Mouse (Mus musculus): ENCODE results near the gene Htr6. TPM values are rescaled to one million over a fixed set of nuclear protein-coding genes. Genes with fewer than 3 reads are reported as not detected.

Gene Htr6
- polyA plus RNA-seq, 1 experiment from 2014 or later = not detected

DNA sequence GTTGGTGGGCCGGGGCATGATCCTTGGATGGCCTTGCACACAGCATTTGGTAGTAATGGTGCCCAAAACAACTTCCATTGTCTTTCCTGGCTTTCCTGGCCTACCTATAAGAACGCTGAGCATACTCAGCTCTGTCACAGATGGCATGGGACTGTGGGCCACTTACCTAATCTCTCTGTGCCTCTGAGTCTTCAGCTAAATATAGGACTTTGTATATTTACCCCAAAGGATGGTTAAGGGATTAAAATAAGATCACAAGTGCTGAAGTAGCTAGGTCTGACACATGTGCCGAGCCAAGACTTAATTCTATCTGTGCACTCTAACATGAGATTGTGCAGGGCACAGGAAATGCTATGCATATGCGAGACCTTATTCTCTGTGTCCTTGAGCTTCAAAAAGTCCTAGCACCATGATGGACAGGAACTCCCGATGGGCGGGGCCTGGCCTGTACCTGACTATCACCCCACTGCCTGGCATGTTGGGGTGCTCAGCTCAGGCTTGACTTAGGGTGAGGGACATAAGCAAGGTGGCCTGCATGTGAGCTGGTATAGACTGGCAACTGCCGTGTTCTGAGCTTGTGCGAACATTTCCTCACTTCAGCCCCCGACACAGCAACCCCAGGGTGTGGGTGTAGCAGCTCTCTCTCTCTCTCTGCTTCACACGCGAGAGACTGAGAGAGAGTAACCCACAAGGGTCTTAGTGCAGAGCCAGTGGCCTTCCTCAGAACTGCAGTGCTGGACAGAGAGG is 41.9 kb downstream of the Htr6 start:
- H3K27ac ChIP-seq (ENCODE audit: low read length) = no peak overlapping the region

DNA sequence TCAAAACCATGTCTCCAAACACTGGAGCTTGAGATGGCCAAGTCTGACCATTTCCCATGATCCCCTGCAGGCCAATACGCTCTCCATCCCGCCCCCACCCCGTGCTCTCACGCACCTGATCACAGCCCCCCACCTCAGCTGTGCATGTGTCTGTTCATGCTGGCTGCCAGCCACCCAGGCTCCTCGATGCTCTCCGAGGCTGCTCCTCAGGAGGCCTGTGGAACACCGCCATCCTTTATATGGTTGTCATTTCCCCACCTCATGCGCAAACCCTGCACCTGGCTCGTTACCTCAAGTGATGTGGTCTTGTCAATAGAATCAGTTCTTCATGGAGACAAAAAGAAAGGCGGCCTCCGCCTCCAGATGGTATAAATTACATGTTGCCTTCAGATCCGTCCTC is 42.8 kb downstream of the Htr6 start:
- Histone ChIP-seq H3K4me2 (ENCODE audit: low read depth, low read length) (no peak overlapping the region), H3K27ac (ENCODE audit: low read length) (no peak overlapping the region), H3K27me3 (ENCODE audit: control insufficient read depth, insufficient read depth, low read depth, low read length) (no peaks in the 10 kb centered on the region), H3K9ac (ENCODE audit: low read length) (no peak overlapping the region), H3K4me3 (ENCODE audit: low read length) (no peak overlapping the region), H3K4me1 (replicated peaks; ENCODE audit: control insufficient read depth, insufficient read depth, low read length) (peaks cover under 1% of the 10 kb centered on the region; the same call in 1 of the 2 replicates), H3K36me3 (ENCODE audit: control insufficient read depth, insufficient read depth, low read length) (no peaks in the 10 kb centered on the region), H3K9me3 (ENCODE audit: control insufficient read depth, low read length) (no peaks in the 10 kb centered on the region)
- 78% methylated on average over 12 of the region's 12 CpGs for WGBS
- no peak for ATAC-seq (ENCODE audit: low read depth)

More for the DNA sequence above, 41.9 kb downstream of the Htr6 start:
- Histone ChIP-seq H3K4me2 (ENCODE audit: low read depth, low read length) (no peak overlapping the region), H3K4me1 (replicated peaks; ENCODE audit: control insufficient read depth, insufficient read depth, low read length) (peaks cover 10% of the 10 kb centered on the region), H3K4me3 (ENCODE audit: low read length) (no peak overlapping the region), H3K9ac (ENCODE audit: low read length) (no peak overlapping the region), H3K36me3 (ENCODE audit: control insufficient read depth, insufficient read depth, low read length) (no peaks in the 10 kb centered on the region), H3K27me3 (ENCODE audit: control insufficient read depth, insufficient read depth, low read depth, low read length) (no peaks in the 10 kb centered on the region), H3K9me3 (ENCODE audit: control insufficient read depth, low read length) (no peaks in the 10 kb centered on the region)
- ATAC-seq (ENCODE audit: low read depth) = no peak
- WGBS = 77% methylated on average over 11 of the region's 11 CpGs

DNA sequence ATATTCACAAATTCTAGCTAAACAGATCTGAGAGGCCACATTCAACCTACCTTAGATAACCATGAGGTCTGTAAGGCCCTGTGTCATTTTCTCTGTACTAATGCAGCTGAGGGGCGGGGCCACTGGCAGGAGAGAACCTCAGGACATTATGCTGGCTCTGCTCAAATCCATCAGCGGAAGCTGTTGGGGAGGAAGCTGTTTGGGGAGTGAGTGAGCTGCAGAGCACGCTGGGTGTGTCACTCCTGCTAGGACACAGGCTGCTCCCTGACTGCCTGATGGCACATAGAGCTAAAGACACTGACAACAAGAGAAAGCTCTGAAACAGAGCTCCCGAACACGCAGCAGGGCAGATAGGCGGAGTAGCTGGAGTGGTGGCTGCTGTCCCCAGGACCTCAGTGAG is 44.7 kb downstream of the Htr6 start:
- Histone ChIP-seq H3K4me3 (ENCODE audit: low read length) (no peak overlapping the region), H3K4me1 (replicated peaks; ENCODE audit: control insufficient read depth, insufficient read depth, low read length) (no peaks in the 10 kb centered on the region)
- WGBS = 45% methylated on average over 6 of the region's 6 CpGs

DNA sequence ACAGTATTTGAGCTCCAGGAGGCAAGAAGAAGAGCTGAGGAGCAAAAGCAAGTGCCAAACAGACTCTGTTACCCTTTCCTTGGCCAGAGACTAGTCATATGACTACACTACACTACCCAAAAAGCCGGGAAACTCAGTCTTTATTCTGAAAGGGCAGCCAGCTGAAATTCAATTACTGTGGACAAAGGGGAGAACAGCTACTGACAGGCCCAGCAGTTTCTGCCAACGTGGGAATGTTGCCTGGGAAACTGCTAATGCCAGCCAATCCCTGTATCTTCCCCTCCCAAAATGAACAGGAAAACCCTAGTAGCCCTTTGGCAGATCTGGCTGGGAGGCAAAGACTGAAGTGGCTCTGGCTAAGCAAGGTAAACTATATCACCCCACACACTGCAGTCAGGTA is 51.0 kb downstream of the Htr6 start:
- no peak overlapping the region for H3K9ac ChIP-seq (ENCODE audit: low read length)
- 26% methylated on average over 2 of the region's 2 CpGs for WGBS
- no peaks in the 10 kb centered on the region for H3K27me3 ChIP-seq (ENCODE audit: control insufficient read depth, insufficient read depth, low read depth, low read length)
- no peak overlapping the region for H3K4me2 ChIP-seq (ENCODE audit: low read depth, low read length)
- H3K9me3 ChIP-seq (ENCODE audit: control insufficient read depth, low read length) = no peaks in the 10 kb centered on the region
- no peak overlapping the region for H3K27ac ChIP-seq (ENCODE audit: low read length)
- no peaks in the 10 kb centered on the region for H3K36me3 ChIP-seq (ENCODE audit: control insufficient read depth, insufficient read depth, low read length)
- no peak for ATAC-seq (ENCODE audit: low read depth)
- H3K4me1 ChIP-seq (replicated peaks; ENCODE audit: control insufficient read depth, insufficient read depth, low read length) = no peaks in the 10 kb centered on the region
- H3K4me3 ChIP-seq (ENCODE audit: low read length) = no peak overlapping the region

More for the DNA sequence above, 44.7 kb downstream of the Htr6 start:
- no peak for ATAC-seq (ENCODE audit: low read depth)
- H3K4me2 ChIP-seq (ENCODE audit: low read depth, low read length) = no peak overlapping the region
- no peak overlapping the region for H3K9ac ChIP-seq (ENCODE audit: low read length)
- H3K9me3 ChIP-seq (ENCODE audit: control insufficient read depth, low read length) = no peaks in the 10 kb centered on the region
- no peaks in the 10 kb centered on the region for H3K27me3 ChIP-seq (ENCODE audit: control insufficient read depth, insufficient read depth, low read depth, low read length)
- H3K36me3 ChIP-seq (ENCODE audit: control insufficient read depth, insufficient read depth, low read length) = no peaks in the 10 kb centered on the region
- no peak overlapping the region for H3K27ac ChIP-seq (ENCODE audit: low read length)

DNA sequence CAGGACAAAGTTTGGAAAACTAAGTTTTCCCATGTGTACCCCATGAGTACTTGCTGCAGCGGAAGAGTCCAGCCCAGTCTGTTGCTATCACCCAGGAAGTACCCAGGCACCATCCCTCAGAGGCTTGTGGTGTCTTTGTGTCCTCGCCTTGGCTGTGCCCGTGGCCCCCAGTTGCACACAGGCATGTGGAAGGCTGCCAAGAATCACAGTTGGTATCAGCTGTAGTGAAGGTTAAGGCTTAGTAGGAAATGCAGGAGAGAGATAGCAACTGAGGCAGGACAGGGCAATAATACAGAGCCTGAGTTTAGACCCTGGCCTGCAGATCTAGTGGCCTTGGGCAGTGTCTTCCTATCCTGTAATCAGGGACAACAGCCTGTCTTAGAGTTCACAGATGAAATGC is 55.0 kb downstream of the Htr6 start:
- WGBS = 64% methylated on average over 3 of the region's 3 CpGs
- ATAC-seq (ENCODE audit: low read depth) = no peak
- Histone ChIP-seq H3K27ac (ENCODE audit: low read length) (no peak overlapping the region), H3K36me3 (ENCODE audit: control insufficient read depth, insufficient read depth, low read length) (no peaks in the 10 kb centered on the region), H3K27me3 (ENCODE audit: control insufficient read depth, insufficient read depth, low read depth, low read length) (no peaks in the 10 kb centered on the region), H3K9ac (ENCODE audit: low read length) (no peak overlapping the region), H3K4me2 (ENCODE audit: low read depth, low read length) (no peak overlapping the region), H3K4me1 (replicated peaks; ENCODE audit: control insufficient read depth, insufficient read depth, low read length) (no peaks in the 10 kb centered on the region), H3K4me3 (ENCODE audit: low read length) (no peak overlapping the region), H3K9me3 (ENCODE audit: control insufficient read depth, low read length) (no peaks in the 10 kb centered on the region)

DNA sequence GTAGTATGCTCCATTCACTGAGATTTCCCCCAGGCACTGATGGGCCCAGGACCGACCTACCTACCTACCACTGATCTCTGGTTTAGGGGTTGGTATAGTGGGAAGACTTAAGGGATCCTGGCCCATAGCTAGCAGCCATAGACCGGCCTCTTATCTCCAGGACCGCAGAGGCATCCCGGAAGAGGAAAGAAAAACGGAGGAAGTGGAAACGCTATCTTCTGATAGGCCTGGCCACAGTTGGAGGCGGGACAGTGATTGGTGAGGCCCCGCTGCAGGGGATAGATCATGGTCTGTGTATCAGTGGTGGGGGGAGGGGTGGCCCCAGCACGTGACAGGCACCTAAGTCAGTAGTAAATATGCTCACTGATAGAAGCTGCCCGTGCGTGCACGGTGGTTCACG is 56.0 kb downstream of the Htr6 start:
- Histone ChIP-seq H3K4me3 (ENCODE audit: low read length) (no peak overlapping the region), H3K27ac (ENCODE audit: low read length) (no peak overlapping the region), H3K9me3 (ENCODE audit: control insufficient read depth, low read length) (no peaks in the 10 kb centered on the region), H3K27me3 (ENCODE audit: control insufficient read depth, insufficient read depth, low read depth, low read length) (no peaks in the 10 kb centered on the region), H3K4me2 (ENCODE audit: low read depth, low read length) (no peak overlapping the region), H3K9ac (ENCODE audit: low read length) (no peak overlapping the region), H3K4me1 (replicated peaks; ENCODE audit: control insufficient read depth, insufficient read depth, low read length) (no peaks in the 10 kb centered on the region), H3K36me3 (ENCODE audit: control insufficient read depth, insufficient read depth, low read length) (no peaks in the 10 kb centered on the region)
- no peak for ATAC-seq (ENCODE audit: low read depth)
- WGBS = 51% methylated on average over 13 of the region's 13 CpGs

DNA sequence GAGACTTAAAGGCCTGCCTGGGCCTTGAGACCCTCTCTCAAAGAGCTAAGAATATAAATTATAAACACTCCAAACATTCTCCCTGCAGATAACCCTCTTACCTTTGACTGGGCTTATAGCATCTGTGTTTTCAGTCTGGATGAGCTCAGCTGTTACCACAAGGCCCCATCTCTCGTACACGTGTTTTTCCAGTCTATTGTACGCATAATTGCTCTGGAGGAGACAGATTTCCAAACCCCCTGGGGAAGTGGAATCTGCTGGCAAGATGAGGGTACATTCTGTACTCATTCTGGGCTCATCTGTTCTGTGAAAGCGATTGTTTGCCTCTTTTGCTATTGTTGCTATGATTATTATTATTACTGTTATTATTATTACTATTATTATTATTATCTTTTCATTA is 56.4 kb downstream of the Htr6 start:
- no peak overlapping the region for H3K4me3 ChIP-seq (ENCODE audit: low read length)
- no peaks in the 10 kb centered on the region for H3K27me3 ChIP-seq (ENCODE audit: control insufficient read depth, insufficient read depth, low read depth, low read length)
- no peaks in the 10 kb centered on the region for H3K9me3 ChIP-seq (ENCODE audit: control insufficient read depth, low read length)
- H3K36me3 ChIP-seq (ENCODE audit: control insufficient read depth, insufficient read depth, low read length) = no peaks in the 10 kb centered on the region
- 65% methylated on average over 4 of the region's 4 CpGs for WGBS
- H3K27ac ChIP-seq (ENCODE audit: low read length) = no peak overlapping the region
- H3K4me1 ChIP-seq (replicated peaks; ENCODE audit: control insufficient read depth, insufficient read depth, low read length) = no peaks in the 10 kb centered on the region
- no peak overlapping the region for H3K9ac ChIP-seq (ENCODE audit: low read length)
- ATAC-seq (ENCODE audit: low read depth) = no peak
- no peak overlapping the region for H3K4me2 ChIP-seq (ENCODE audit: low read depth, low read length)

DNA sequence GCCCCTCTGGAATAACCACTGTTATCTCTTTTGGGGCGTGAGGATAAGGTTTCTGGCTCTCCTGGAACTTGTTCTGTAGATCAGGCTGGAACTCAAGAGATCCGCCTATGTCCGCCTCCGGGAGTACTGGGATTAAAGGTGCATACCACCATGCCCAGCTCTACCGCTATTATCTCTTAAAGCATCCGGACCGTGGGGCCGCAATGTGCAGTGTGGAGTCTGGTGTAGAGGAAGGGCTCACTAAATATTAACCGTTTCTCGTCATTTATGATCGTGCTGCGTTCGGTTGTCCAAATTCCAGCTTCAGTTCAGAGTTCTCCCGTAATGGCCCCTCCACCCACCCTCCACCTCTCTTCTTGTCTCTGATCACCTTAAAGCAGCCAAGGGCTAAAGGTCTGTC is 57.0 kb downstream of the Htr6 start:
- Histone ChIP-seq H3K4me1 (replicated peaks; ENCODE audit: control insufficient read depth, insufficient read depth, low read length) (no peaks in the 10 kb centered on the region), H3K27me3 (ENCODE audit: control insufficient read depth, insufficient read depth, low read depth, low read length) (no peaks in the 10 kb centered on the region), H3K9me3 (ENCODE audit: control insufficient read depth, low read length) (no peaks in the 10 kb centered on the region), H3K4me3 (ENCODE audit: low read length) (no peak overlapping the region), H3K27ac (ENCODE audit: low read length) (no peak overlapping the region), H3K4me2 (ENCODE audit: low read depth, low read length) (no peak overlapping the region), H3K36me3 (ENCODE audit: control insufficient read depth, insufficient read depth, low read length) (no peaks in the 10 kb centered on the region), H3K9ac (ENCODE audit: low read length) (no peak overlapping the region)
- ATAC-seq (ENCODE audit: low read depth) = no peak
- WGBS = 63% methylated on average over 14 of the region's 14 CpGs

DNA sequence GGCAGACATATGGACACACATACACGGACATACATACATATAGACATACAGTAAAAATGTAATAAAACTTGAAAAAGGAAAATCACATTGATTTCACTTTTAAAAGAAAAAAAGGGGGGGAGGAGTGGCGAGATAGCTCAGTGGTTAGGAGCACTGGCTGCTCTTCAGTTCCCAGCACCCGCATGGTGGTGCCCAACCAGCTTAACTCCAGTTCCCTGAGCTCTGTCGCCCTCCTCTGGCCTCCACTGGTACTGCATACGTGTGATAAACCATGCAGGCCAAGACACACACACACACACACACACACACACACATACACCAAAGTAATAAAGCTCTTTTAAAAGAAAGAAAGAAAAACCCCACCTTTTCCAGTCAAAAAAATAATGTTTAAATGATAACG is 60.6 kb downstream of the Htr6 start:
- no peak for ATAC-seq (ENCODE audit: low read depth)
- 80% methylated on average over 6 of the region's 6 CpGs for WGBS
- Histone ChIP-seq H3K9me3 (ENCODE audit: control insufficient read depth, low read length) (no peaks in the 10 kb centered on the region), H3K27ac (ENCODE audit: low read length) (no peak overlapping the region), H3K9ac (ENCODE audit: low read length) (no peak overlapping the region), H3K36me3 (ENCODE audit: control insufficient read depth, insufficient read depth, low read length) (no peaks in the 10 kb centered on the region), H3K4me1 (replicated peaks; ENCODE audit: control insufficient read depth, insufficient read depth, low read length) (no peaks in the 10 kb centered on the region), H3K4me2 (ENCODE audit: low read depth, low read length) (no peak overlapping the region), H3K27me3 (ENCODE audit: control insufficient read depth, insufficient read depth, low read depth, low read length) (no peaks in the 10 kb centered on the region), H3K4me3 (ENCODE audit: low read length) (no peak overlapping the region)

DNA sequence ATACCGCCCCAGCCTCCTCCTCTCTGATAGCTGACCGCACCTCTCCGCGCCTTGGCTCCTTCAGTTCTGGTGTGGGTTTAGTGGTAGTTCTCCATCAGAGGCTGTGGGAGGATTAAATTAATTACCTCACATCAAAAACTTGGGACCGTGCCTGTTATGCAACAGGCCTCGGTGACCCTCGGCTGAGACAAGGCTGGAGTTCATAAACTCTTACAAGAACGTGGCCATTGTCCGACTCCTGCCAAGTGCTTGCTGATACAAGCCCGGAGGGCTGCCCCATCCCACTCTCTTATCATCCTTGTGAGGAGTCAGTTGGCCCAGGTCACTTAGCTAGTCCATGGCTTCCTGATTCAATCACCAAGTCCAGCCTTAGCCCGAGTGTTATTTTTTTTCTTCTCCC is 62.1 kb downstream of the Htr6 start:
- Histone ChIP-seq H3K9ac (ENCODE audit: low read length) (no peak overlapping the region), H3K4me1 (replicated peaks; ENCODE audit: control insufficient read depth, insufficient read depth, low read length) (no peaks in the 10 kb centered on the region), H3K36me3 (ENCODE audit: control insufficient read depth, insufficient read depth, low read length) (no peaks in the 10 kb centered on the region), H3K4me2 (ENCODE audit: low read depth, low read length) (no peak overlapping the region), H3K4me3 (ENCODE audit: low read length) (no peak overlapping the region), H3K9me3 (ENCODE audit: control insufficient read depth, low read length) (no peaks in the 10 kb centered on the region), H3K27me3 (ENCODE audit: control insufficient read depth, insufficient read depth, low read depth, low read length) (no peaks in the 10 kb centered on the region), H3K27ac (ENCODE audit: low read length) (no peak overlapping the region)
- ATAC-seq (ENCODE audit: low read depth) = no peak
- WGBS = 67% methylated on average over 11 of the region's 11 CpGs
